Mouse (Mus musculus): ENCODE measurements around the gene Fkbpl.

Fkbpl gene

DNA sequence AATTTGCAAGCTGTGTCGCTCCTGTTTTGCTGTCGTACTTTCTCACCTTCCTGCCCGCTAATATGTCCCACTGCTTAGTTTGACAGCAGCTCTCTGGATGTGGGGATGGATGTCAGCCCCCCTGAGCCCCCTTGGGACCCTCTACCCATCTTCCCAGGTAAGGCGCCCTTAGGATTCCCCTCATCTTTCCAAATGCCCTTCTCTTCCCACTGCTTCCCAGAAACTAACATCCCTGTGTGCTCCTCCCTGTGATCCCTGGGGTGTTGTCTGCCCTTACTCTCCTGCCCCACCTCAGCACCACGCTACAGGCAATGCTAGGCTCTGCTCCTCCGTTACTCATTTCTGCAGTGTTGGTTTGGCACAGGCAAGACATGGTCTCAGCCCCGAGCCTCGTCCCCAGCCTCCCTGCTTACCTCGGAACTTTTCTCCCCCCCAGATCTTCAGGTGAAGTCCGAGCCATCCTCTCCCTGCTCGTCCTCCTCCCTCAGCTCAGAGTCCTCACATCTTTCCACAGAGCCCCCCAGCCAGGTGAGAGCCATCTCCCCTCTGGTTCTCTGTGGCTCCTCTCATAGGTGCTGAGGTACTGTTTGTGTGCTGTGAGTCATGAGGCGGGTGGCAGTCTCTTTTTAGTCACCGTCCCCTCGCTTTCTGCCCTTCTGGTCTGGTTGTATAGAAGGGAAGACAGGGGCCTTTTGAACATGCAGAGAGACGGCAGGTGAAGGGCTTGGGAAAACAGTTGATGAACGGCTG lies 3.8 kb downstream of the Fkbpl start:
- no peak for DNase-seq (ENCODE audit: low spot score in 2 of 2)

DNA sequence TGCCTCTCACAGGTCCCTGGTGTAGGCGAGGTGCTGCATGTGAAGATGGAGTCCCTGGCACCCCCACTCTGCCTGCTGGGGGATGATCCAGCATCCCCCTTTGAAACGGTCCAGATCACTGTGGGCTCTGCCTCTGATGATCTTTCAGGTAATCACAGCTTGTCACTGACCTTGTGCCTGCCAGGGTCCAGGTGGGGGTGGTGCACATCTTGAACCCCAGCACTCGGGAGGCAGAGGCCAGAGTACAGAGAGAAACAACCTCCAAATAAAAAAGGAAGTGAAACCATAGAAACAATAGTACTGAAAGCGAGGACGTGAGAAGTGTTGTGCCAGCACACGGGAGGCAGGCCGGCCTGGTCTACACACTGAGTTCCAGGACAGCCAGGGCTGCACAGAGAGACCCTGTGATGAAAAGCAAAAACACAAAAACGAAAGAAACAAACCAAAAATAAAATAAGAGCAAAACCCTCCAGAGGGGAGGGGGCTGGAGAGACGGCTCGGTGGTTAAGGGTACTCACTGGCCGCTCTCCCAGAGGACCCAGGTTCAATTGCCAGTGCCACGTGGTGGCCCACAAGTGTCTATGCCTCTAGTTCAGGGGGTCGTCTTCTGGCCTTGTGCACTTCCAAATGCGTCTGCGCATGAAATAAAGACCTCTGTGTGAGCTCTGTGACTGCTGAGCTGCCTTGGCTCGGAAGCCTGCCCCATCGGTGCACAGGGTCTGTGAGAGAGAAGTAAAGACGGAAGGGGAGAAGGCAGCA lies 4.7 kb downstream of the Fkbpl start:
- DNase-seq (ENCODE audit: low spot score in 2 of 2) = no peak

DNA sequence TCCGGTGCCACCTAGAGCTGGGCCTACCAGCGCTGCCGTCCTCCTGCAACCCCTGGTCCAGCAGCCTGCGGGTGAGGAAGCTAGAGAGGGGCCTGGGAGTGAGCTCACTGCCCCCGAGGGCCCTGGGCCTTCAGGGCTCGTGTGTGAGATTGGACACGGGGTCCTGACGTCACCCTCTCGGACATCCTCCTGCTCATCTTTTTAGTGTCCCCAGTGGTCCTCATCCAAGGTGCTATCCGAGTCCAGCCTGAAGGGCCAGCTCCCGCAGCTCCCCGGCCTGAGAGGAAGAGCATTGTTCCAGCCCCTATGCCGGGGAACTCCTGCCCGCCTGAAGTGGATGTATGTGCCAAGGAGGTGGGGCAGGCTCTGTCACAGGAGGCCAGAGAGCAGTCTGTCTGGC lies 6.2 kb downstream of the Fkbpl start:
- DNase-seq (ENCODE audit: low spot score in 2 of 2) = no peak

DNA sequence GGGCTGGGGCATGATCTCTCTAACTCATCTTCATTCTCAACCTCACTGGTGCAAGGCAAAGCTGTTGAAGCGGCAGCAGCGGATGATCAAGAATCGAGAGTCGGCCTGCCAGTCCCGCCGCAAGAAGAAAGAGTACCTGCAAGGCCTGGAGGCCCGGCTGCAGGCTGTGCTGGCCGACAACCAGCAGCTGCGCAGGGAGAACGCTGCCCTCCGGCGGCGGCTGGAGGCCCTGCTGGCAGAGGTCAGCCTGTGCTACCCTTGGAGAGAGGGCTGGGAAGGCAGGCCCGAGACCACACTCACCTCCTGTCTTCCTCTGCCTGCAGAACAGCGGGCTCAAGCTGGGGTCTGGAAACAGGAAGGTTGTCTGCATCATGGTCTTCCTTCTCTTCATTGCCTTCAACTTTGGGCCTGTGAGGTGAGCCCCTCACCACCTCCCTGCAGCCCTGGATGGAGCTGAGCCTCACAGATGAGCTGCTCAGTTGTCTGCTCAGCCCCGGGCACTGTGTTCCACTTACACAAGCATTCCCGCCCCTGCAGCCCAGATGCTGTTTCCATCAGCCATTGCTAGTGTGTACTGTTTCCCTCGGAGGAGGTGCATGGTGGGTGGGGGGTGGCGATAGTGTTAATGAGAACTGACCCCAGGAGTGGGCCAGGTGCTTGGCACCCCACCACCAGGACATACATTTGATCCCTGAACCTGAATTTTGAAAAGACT lies 7.1 kb downstream of the Fkbpl start:
- peak; percentile 32 to 44 for DNase-seq (ENCODE audit: low spot score in 2 of 2)

DNA sequence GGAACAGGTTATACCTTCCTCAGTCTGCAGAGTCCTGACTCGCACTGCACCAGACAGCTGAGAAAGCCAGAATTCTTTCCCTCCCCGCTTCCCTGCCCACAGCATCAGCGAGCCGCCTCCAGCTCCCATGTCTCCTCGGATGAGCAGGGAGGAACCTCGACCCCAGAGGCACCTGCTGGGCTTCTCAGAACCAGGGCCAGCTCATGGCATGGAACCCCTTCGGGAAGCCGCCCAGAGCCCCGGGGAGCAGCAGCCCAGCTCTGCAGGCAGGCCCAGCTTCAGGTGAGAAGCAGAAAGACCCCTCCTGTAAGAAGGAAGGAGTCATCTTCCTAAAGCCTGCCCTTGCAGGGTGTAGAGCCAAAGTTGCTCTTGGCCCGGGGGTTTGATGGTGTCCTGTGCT lies 8.0 kb downstream of the Fkbpl start:
- no peak for DNase-seq (ENCODE audit: low spot score in 2 of 2)

DNA sequence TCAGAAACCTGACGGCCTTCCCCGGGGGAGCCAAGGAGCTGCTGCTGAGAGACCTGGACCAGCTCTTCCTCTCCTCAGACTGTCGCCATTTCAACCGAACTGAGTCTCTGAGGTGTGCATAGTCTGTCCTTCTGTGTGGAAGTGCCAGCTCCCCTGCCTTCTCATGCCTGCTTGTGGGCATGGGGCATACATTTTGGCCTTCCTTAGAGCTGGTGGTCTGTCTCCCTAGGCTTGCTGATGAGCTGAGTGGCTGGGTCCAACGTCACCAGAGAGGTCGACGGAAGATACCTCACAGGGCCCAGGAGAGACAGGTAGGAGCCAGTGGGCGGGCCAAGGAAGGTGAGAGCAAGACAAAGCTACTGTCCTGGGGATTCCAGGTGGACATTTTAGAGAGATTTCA lies 8.4 kb downstream of the Fkbpl start:
- no peak for DNase-seq (ENCODE audit: low spot score in 2 of 2)

DNA sequence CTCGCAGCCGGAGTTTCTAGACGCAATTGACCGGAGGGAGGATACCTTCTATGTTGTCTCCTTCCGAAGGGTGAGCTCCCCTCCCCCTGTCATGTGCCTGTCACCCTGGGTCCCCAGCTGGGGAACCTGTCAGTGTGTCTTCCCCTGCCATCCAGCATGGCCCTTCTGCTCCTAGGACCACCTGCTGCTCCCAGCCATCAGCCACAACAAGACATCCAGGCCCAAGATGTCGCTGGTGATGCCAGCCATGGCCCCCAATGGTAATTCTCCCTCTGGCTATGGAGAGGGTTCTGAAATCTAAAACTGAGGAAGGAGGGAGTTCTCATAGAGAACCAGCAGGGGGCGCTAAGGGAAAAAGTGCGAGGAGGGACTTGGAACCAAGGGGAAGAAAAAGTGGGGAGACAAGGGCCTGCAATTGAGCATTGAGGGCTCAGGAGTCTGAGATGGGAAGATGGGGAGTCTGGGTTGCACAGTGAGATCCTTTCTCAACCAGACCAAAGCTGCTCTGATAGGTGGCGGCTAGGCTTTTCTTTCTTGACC lies 9.3 kb downstream of the Fkbpl start:
- DNase-seq (ENCODE audit: low spot score in 2 of 2) = peak; percentile 42 to 50

DNA sequence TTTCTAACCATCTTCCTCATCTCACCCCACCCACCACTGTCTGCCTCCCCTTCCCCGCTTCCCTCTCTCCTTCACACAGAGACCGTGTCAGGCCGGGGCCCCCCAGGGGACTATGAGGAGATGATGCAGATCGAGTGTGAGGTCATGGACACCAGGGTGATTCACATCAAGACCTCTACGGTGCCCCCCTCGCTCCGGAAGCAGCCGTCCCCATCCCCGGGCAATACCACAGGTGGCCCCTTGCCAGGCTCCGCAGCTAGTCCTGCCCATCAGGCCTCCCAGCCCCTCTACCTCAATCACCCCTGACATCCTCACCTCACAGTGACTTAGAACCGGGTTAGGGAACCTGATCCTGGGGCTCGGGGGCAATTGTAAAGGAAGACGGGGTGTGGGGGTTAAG lies 9.8 kb downstream of the Fkbpl start:
- DNase-seq (ENCODE audit: low spot score in 2 of 2) = no peak

DNA sequence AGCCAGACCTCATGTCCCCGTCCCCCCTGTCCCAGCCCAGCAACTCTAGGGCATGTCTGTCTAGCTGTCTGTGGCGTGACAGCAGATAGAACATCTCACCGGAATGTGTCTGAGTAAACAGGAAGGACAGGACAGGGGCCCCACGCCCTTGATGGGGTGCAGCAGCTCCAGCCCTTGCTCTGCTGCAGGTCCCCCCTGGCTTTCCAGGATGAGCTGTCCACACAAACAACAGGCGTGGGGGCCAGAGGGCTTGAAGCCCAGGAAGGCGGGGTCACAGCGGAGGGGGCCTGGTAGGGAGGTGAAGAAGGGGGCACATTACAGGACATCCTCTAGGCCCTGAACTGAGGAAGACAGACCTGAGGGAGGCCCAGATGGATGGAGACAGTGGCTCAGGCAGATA lies 10.6 kb downstream of the Fkbpl start:
- DNase-seq (ENCODE audit: low spot score in 2 of 2) = no peak

DNA sequence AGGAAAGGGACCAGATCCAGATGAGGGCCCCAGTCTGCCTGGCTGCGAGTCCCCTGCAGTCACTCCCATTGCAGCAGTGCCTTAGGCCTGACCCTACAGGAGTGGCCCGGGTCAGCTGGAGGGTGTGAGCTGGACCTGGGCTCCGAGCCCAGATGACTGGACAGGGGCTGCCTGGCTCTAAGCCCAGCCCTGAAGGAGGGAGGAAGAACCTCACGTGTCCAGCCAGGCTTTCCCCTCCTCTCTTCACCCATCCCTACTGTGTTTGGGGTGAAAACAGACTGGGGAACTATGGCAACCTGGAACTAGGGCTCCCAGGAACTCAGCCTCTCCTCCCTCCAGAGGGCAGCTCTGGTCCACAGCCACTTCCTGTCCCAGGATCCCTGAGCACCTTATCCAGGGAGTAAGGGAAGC lies 11.0 kb downstream of the Fkbpl start:
- no peak for DNase-seq (ENCODE audit: low spot score in 2 of 2)

DNA sequence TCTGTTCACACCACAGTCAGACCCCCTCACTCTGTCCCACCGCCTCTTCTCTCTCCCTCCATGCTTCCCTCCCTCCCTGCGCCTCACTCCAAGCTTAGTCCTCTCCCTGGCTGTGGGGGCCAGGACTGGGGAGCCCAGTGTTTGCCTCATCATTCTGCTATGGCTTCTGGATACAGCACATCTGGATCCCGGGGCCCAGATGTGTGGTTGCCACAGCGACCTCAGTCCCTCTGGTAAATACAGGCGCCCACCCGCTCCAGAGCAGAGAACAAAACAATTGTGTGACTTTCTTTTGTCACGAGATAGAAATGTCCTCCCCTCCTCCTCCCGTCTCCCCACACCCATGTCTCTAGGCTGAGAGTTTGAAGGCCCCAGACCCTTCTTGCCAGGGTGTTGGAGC lies 12.1 kb downstream of the Fkbpl start:
- no peak for DNase-seq (ENCODE audit: low spot score in 2 of 2)

DNA sequence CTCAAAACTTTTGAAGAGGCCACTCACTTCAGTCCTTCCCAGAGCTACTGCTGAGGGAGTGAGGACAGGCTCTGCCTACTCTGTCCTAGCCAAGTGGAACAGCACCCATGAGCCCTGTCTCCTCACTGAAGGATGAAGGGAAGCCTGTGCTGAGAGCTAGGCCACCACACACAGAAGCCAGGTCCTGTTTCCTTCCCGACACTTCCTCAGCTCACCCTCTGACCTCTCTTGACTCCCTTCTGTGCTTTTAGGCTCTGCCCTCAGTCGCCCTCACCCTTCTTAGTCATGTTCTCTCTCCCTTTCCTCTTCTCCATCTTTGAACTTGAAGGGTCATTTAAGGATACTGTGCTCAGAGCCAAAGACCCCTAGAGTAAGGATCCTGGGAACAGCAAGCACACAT lies 12.7 kb downstream of the Fkbpl start:
- no peak for DNase-seq (ENCODE audit: low spot score in 2 of 2)

DNA sequence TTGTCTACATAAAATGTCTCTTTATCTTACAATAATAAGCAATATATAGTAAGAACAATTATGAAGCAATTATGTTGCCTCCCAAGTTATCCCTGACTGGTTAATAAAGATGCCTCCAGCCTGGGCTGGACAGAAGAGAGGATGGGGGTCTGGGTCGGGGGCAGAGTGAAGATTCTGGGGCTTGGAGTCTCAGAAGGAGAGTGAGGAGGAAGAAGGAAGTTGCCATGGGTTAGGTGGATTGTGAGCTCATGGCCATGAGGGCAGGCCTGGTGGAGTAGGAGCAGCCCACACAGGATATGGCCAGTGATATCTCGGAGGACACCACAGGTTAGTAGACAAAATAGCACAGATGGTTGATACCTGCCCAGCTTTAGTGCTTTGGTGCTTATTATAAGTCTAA lies 13.6 kb downstream of the Fkbpl start:
- no peak for DNase-seq (ENCODE audit: low spot score in 2 of 2)

DNA sequence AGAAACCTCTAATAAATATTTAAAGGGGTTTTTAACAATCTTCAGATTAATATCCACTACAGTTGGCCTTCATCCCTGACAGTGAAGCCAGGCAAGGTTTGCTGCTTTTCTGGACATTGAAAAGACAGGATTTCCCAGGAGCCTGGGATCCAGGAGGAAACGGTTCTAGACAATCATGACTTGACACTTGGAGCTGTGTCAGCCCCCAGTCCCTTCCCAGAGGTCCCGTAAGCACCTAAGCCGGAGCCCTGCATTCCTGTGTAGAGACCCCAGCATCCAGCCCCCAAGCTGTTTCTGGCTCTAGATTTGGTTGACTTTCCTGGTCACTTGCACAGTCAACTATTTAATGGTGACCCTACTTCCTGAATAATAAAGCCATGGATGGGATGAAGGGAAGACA lies 14.0 kb downstream of the Fkbpl start:
- DNase-seq (ENCODE audit: low spot score in 2 of 2) = no peak

DNA sequence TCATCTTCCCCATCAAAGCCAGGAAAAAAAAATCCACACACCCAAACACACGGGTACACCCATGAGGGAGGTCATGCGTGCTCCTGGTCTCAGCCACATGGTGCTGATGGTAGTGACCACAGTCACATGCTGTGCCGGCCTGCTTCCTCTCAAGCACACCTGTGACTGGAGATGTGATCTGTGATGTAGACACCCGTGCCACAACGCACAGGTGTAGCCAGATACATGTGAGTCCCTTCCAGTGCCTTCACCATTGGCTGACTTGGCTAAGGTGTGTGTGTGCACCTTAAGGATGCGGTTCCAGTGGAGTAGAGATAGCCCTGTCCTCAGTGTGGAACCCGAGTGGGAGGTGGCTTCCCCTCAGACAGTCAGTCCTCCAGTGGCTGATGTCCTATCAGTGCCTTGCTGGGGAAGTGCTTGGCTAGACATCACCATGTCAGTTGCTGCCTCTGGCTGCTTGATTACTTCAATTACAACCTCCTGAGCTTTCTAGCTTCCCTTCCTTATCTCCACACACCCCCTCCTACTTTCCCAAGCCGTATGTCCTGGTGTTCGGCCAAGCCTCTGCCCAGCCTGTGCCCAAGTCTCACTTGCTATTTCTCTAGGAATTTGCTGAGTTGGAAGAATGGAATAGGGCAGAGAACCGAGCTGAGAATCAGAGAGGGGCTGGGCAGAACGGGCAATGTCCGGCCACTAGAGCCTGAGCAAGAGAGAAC lies 14.8 kb downstream of the Fkbpl start:
- no peak for DNase-seq (ENCODE audit: low spot score in 2 of 2)

DNA sequence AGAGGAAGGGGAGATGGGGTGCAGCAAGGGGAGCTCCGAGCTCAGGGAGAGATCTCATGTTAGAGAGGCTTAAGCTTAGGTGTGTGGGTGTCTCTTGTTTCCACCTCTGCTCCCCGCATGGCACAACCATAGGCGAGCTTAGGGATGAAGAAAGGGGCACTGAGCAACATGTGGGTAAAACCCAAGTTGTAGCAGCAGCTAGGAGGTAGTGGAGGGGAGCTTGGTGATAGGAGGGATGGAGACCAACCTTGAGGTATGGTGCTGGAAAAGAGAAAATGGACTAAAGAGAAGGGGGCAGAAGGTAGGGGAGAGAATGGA lies 15.3 kb downstream of the Fkbpl start:
- no peak for DNase-seq (ENCODE audit: low spot score in 2 of 2)

DNA sequence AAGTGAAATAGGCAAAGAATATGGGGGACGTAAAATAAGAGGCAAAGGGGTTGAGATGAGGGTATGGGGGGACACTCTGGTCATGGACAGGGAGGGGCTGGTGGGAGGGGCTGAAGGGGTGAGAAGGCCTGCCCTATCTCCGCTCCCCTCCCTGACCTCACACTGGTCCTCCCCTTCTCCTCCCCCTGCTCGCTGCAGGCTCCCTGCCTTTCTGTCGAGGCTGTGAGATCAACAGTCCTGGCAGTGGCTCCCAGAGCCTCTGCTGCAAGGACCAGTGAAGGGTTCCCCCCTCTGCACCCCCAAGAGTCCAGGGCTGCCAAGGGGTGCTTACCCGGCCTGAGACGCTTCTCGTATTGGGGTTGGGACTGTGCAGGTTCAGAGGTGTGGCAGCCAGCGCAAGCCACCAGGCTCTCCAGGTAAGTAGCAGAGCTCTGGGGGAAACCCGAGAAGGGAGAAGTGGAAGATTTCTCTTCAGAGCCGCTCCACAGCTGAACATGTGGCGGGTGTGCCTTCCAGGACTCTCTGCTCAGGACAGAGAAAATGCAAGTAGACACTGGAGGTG lies 15.8 kb downstream of the Fkbpl start:
- DNase-seq (ENCODE audit: low spot score in 2 of 2) = no peak

DNA sequence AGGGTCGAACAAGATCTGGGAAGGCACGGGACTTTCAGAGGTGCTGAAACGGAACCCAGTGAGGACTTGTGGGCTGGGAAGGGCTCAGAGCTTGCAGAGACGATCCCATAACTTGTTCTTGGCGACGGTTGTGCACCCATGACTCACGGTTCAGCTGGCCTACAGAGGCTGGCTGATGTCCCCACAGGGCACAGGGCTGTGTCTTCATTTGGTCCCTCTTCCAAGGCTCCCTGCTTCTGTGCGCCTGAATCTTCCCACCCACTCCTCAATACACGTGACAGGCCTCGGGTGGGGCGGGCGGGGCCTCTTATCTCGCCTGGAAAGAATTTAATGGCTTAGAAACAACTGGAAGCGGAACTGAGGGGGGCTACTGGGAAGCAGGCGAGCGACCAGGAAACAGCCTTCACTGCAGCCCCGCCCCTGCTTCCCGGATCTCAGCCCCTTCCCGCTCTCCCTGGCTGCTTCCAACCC lies 16.6 kb downstream of the Fkbpl start:
- no peak for DNase-seq (ENCODE audit: low spot score in 2 of 2)

DNA sequence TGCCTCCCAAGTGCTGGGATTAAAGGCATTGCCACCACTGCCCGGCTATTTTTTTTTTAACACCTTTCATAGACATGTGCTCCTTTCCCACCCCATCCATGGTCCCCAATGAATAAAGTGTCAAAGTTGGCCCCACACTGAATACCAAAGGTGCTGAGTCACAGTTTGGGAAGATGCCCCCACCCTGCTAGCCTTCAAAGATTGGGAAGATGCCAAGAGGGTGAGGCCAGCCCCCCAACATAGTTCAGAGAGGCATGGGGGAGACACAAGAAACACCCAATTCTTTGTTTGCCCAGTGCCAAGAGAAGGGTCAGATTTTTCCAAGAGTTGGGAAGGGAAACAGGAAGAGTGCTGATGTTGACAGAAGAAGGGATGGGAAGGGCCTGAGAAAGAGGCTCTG lies 17.9 kb downstream of the Fkbpl start:
- no peak for DNase-seq (ENCODE audit: low spot score in 2 of 2)

DNA sequence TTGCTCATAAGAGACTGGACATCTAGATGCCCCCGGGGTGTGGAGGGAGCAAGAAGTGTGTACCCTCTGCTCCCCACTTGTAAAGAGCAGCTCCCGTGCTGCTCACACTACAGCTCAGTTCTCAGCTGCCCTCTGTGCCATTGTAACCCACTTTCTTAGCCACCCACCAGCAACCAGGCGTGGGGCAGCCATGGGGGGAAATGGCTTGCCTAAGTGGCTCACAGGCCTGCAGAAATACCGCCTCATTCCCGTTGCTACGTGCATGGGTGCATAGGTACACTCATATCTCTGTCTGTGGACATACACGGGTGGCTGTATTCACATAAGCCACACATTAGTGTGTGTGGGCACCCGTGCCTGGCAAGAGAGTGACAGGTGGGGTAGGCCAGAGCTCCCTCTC lies 18.4 kb downstream of the Fkbpl start:
- DNase-seq (ENCODE audit: low spot score in 2 of 2) = no peak

DNA sequence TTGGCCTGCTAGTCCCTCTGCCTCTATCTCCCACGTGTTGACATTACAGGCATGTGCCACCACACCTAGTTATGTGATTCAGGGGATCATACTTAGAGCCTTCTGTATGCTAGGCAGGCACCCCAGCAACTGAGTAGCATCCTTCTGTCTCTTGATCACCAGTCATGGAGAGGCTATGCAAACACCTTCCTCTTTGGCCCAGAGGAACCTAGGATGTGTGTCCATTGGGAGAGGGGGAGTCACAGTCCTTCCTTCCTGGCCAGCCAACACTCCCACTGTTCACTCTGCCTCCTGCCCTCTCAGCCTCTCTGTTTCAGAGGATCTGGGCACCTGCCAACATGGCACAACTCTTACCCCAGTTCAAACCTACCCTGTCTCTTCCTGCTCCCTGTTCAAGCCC lies 19.0 kb downstream of the Fkbpl start:
- DNase-seq (ENCODE audit: low spot score in 2 of 2) = no peak

DNA sequence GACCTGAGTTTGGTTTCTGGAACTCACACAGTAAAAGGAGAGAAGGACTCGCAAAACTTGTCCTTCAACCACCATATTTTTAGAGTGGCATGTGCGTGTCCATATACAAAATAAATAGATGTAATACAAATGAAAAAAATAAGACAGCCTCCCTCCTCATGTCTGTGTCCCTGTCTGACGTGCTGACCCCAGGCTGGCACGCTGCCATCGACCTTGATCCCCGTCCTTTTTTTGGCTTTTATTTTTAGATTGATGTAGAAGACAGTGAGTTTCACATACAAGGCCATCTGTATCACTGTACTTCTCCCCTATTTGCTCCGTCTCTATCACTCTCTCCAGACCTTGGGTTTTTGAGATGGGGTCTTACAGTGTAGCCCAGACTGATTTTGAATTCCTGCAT lies 19.9 kb downstream of the Fkbpl start:
- no peak for DNase-seq (ENCODE audit: low spot score in 2 of 2)

Measured in natural killer cell, adult 2 months (primary cell).